Comparison of ENCODE assay signal across 23 mouse cellular contexts in genomic region chr6:33310486-33310885, GRCm38 (mm10).
"Had no signal": no experiment of that assay in that cellular context is flagged by ENCODE, and none has a peak within 500 bp of the region (broad histone marks: within the 10 kb centered on the region; RNA-seq: fewer than 3 reads in every experiment).

No protein-coding gene starts in this region.

- H3K9me3 ChIP-seq: kidney, embryonic 15.5 days; limb, embryonic 12.5 days; limb, embryonic 15.5 days; liver, embryonic 13.5 days; lung, embryonic 15.5 days; midbrain, embryonic 12.5 days; midbrain, embryonic 15.5 days; neural tube, embryonic 12.5 days; neural tube, embryonic 15.5 days; stomach, embryonic 15.5 days had no signal

- H3K36me3 ChIP-seq: kidney, embryonic 15.5 days; limb, embryonic 15.5 days; liver, embryonic 13.5 days; midbrain, embryonic 15.5 days; neural tube, embryonic 12.5 days; neural tube, embryonic 15.5 days; stomach, embryonic 15.5 days had no signal

- H3K4me2 ChIP-seq: kidney, embryonic 15.5 days; limb, embryonic 12.5 days; limb, embryonic 15.5 days; liver, embryonic 13.5 days; lung, embryonic 15.5 days; midbrain, embryonic 12.5 days; midbrain, embryonic 15.5 days; neural tube, embryonic 12.5 days; neural tube, embryonic 15.5 days; stomach, embryonic 15.5 days had no signal

- DNase-seq: kidney, adult 8-10 months; kidney, postnatal 10 days; kidney, postnatal 36 days; layer of hippocampus, postnatal 36 days; left cerebral cortex, postnatal 4 days; liver, embryonic 13.5 days; lung, postnatal 14 days; right cerebral cortex, adult 18-20 months; right cerebral cortex, postnatal 14 days; right cerebral cortex, postnatal 4 days; spleen, adult 18-20 months; thymus, postnatal 25 days had no signal

- H3K9ac ChIP-seq: kidney, embryonic 15.5 days; limb, embryonic 12.5 days; limb, embryonic 15.5 days; liver, embryonic 13.5 days; lung, embryonic 15.5 days; midbrain, embryonic 12.5 days; midbrain, embryonic 15.5 days; neural tube, embryonic 12.5 days; neural tube, embryonic 15.5 days; stomach, embryonic 15.5 days had no signal

- H3K4me1 ChIP-seq: kidney, embryonic 15.5 days; limb, embryonic 12.5 days; limb, embryonic 15.5 days; liver, embryonic 13.5 days; lung, embryonic 15.5 days; midbrain, embryonic 12.5 days; midbrain, embryonic 15.5 days; neural tube, embryonic 12.5 days; neural tube, embryonic 15.5 days; stomach, embryonic 15.5 days had no signal

- H3K27me3 ChIP-seq: kidney, embryonic 15.5 days; limb, embryonic 12.5 days; limb, embryonic 15.5 days; liver, embryonic 13.5 days; lung, embryonic 15.5 days; midbrain, embryonic 12.5 days; midbrain, embryonic 15.5 days; neural tube, embryonic 12.5 days; neural tube, embryonic 15.5 days; stomach, embryonic 15.5 days had no signal

- ATAC-seq: midbrain, embryonic 15.5 days had no signal

- H3K4me3 ChIP-seq: kidney, embryonic 15.5 days; left cerebral cortex, adult 2 months; limb, embryonic 12.5 days; limb, embryonic 15.5 days; liver, embryonic 13.5 days; lung, embryonic 15.5 days; midbrain, embryonic 12.5 days; midbrain, embryonic 15.5 days; neural tube, embryonic 12.5 days; neural tube, embryonic 15.5 days; stomach, embryonic 15.5 days had no signal

- H3K27ac ChIP-seq: kidney, embryonic 15.5 days; left cerebral cortex, adult 2 months; limb, embryonic 12.5 days; limb, embryonic 15.5 days; liver, embryonic 13.5 days; lung, embryonic 15.5 days; macrophage; midbrain, embryonic 12.5 days; midbrain, embryonic 15.5 days; neural tube, embryonic 12.5 days; neural tube, embryonic 15.5 days; stomach, embryonic 15.5 days had no signal
